Mouse (Mus musculus) erythroblast, embryonic 14.5 days (primary cell): ENCODE results near the gene a. TPM values are rescaled to one million over a fixed set of nuclear protein-coding genes. Genes with fewer than 3 reads are reported as not detected.
A peak's percentile ranks its signal among the peaks of the same experiment; 100 is the strongest.
"Not testable (repeated sequence)": the region's sequence is repeated elsewhere in the genome, so short reads cannot be mapped to it uniquely, and the experiment has no call there.

Experiments used
- H3K27me3 ChIP-seq: 2 replicates; pipeline ENCODE4 v1.6.1; 2012; ENCODE audit warnings: inconsistent platforms; ENCODE audit not compliant: control insufficient read depth
- H3K36me3 ChIP-seq: 2 replicates; pipeline ENCODE4 v1.6.1; 2012; ENCODE audit warnings: mild to moderate bottlenecking, inconsistent platforms; ENCODE audit not compliant: control insufficient read depth
- H3K4me1 ChIP-seq: 2 replicates; pipeline ENCODE4 v1.6.1; 2012; ENCODE audit warnings: inconsistent platforms; ENCODE audit not compliant: control insufficient read depth
- H3K4me3 ChIP-seq: replicated peaks from 2 replicates; pipeline ENCODE3; 2012; ENCODE audit warnings: moderate library complexity, mild to moderate bottlenecking, inconsistent platforms
- H3K9me3 ChIP-seq: 2 replicates; pipeline ENCODE4 v1.6.1; 2012; ENCODE audit warnings: low read length, inconsistent platforms, mixed read lengths; ENCODE audit not compliant: control insufficient read depth
- GATA1 ChIP-seq: IDR thresholded peaks from 2 replicates; pipeline ENCODE4 v1.6.1; 2012; ENCODE audit warnings: low read length, inconsistent platforms, mixed read lengths
- TAL1 ChIP-seq: IDR thresholded peaks from 3 replicates; pipeline ENCODE4 v1.6.1; 2012; ENCODE audit warnings: low read length, inconsistent platforms, mixed read lengths
- polyA plus RNA-seq: library from polyadenylated mRNA; stranded (reverse); fragments of >175 nt; gene quantifications from 2 replicates; pipeline ENCODE4 v1.2.3, GENCODE M21; 2012

Gene a
- polyA plus RNA-seq, 1 experiment, result not detected

DNA sequence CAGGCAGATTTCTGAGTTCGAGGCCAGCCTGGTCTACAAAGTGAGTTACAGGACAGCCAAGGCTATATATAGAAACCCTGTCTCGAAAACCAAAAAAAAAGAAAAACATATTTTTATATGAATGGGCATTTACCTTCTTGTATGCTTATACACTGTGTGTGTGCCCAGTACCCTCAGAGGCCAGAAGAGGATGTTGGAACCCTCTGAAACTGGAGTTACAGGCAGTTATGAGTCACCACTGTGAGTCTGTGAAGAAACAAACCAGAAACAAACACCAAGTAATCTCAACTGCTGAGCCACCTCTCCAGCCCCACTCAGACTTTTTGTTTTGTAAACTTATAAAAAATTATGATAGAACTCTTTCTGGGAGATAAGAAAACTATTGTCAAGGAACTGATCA, 255.6 kb downstream of the a start:
- Histone ChIP-seq H3K9me3 (no peaks in the 10 kb centered on the region), H3K36me3 (no peaks in the 10 kb centered on the region), H3K27me3 (peaks cover 2% of the 10 kb centered on the region; the same call in 1 of the 2 replicates), H3K4me1 (peaks cover 17% of the 10 kb centered on the region), H3K4me3 (no peak overlapping the region)
- TF ChIP-seq TAL1, result no peak
- TF ChIP-seq GATA1, result no peak

- H3K36me3 ChIP-seq, result no peaks in the 10 kb centered on the region
- H3K4me3 ChIP-seq, result no peak overlapping the region
- H3K4me1 ChIP-seq, result peaks cover 24% of the 10 kb centered on the region
- no peaks in the 10 kb centered on the region for H3K9me3 ChIP-seq
- no peak for TF ChIP-seq GATA1
- TF ChIP-seq TAL1, result no peak
- peaks cover under 1% of the 10 kb centered on the region; the same call in 1 of the 2 replicates for H3K27me3 ChIP-seq
Measured at GRCm38 (mm10) chr2:155047452-155048178, 256.4 kb downstream of the a start.

DNA sequence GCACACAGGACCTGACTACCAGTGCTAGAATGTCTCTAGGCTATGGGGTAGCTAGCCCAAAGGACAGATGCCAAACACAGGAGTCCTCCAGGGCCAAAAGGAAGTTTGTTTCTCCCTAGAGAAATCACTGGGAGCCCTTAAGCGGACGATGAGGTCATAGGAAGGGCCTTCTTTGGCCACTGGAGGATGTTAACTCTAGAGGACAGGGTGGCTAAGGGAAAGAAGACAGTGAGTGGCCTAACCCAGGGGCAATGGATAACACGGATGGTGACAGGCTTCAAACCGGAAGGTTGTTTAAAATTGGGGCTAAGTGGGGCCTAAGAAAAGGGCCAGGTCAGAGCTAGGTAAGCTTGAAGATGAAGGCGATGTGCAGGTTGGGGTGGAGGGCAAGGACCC, 258.9 kb downstream of the a start:
- Histone ChIP-seq H3K9me3 (no peaks in the 10 kb centered on the region), H3K27me3 (no peaks in the 10 kb centered on the region), H3K36me3 (no peaks in the 10 kb centered on the region), H3K4me1 (peaks cover 30% of the 10 kb centered on the region), H3K4me3 (peak overlapping the region; percentile 67)
- TF ChIP-seq TAL1, result no peak
- TF ChIP-seq GATA1, result no peak

- Histone ChIP-seq H3K36me3 (no peaks in the 10 kb centered on the region), H3K4me1 (peaks cover 30% of the 10 kb centered on the region), H3K27me3 (no peaks in the 10 kb centered on the region), H3K4me3 (peak overlapping the region; percentile 67), H3K9me3 (no peaks in the 10 kb centered on the region)
- TF ChIP-seq GATA1 (no peak), TAL1 (no peak)
Measured at GRCm38 (mm10) chr2:155050504-155051236, 259.5 kb downstream of the a start.

DNA sequence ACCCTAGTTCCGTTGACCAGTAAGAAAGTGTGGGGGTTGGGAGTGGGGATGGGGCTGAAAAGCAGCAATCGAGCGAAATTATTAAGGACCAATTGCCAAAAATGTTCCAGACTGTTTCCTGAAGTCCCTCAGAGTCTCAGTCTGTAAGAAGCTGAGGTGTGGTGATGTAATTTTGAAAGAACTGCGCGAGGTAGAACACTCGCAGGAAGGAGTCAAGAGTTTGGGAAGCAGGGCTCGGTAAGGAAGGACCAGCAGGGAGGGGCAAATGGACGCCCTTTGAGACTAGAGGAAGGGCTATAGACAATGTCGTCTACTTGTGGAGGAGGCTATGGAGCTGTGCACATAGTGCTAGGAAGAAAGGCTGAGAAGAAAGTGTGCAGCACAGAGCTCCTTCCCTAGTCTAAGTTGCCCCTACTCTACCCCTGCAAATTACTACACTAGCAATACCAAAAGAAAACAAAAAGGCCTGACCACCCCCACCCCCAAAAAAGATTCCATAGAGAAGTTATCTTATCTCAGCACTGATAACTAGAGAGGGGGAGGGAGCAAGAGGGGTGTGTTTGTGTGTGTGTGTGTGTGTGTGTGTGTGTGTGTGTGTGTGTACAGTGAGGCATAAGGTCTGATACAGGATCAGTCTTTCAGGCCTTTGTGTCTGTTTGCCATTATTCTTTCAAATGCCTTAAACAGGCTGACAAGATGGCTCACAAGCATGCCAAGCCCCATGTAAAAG, 260.6 kb downstream of the a start:
- no peaks in the 10 kb centered on the region for H3K27me3 ChIP-seq
- H3K4me1 ChIP-seq, result peaks cover 30% of the 10 kb centered on the region
- TF ChIP-seq GATA1 (no peak), TAL1 (no peak)
- no peaks in the 10 kb centered on the region for H3K9me3 ChIP-seq
- H3K4me3 ChIP-seq, result peak overlapping the region; percentile 67
- no peaks in the 10 kb centered on the region for H3K36me3 ChIP-seq

DNA sequence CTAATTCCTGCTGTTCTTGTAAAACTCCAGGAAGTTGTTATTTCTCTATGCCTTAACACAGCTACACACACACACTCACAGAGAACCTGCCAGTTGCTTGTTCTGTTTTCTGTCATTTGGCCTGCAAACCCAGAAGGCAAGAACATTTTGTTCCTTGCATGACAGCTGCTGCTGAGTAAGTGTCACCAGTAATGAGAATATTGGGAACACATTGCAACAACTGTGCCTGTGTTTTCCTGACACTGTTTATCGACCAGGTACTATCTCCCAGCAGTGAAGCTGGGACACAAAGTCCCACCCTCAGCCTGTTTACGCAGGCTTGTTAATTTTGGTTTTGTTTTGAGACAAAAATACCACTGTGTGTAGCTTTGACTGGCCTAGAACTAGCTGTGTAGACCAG, 261.5 kb downstream of the a start:
- Histone ChIP-seq H3K4me3 (no peak overlapping the region), H3K27me3 (no peaks in the 10 kb centered on the region), H3K9me3 (no peaks in the 10 kb centered on the region), H3K4me1 (peaks cover 30% of the 10 kb centered on the region), H3K36me3 (no peaks in the 10 kb centered on the region)
- TF ChIP-seq GATA1 (no peak), TAL1 (no peak)

DNA sequence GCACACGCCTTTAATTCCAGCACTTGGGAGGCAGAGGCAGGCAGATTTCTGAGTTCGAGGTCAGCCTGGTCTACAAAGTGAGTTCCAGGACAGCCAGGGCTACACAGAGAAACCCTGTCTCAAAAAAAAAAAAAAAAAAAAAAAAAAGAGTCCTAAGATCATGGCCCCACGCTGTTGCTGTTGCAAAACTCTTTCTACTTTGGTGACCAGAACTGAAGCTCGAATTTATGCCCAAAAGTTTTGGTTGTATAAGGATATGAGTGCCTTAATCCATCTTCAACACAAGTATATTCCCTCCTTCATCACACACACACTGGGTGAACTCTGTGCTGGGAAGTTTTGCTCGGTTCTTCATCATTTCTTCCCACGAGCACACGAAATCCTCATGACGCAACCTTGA, 262.3 kb downstream of the a start:
- not testable (repeated sequence) for H3K27me3 ChIP-seq, H3K36me3 ChIP-seq, H3K9me3 ChIP-seq, H3K4me3 ChIP-seq
- H3K4me1 ChIP-seq, result peaks cover 30% of the 10 kb centered on the region

DNA sequence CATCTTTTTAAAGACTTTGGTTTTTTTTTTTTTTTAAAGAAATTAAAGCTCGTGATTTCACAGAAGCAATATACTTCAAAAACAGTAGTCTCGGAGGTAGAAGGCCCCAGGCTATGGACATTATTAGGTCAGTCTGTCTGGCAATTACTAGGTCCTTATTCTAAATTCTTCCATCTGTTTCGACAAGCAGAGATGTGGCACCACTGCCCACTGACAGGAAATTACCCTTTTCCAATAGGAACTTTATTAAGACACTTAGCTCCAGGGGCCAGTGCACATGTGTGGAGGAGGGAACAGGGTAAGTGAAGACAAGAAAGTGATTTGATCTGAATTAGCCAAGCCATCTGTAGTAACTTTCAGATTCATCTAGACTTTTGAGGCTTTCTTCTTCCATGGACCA, 263.5 kb downstream of the a start:
- Histone ChIP-seq H3K4me1 (peaks cover 30% of the 10 kb centered on the region), H3K4me3 (no peak overlapping the region), H3K36me3 (peaks cover 7% of the 10 kb centered on the region), H3K9me3 (no peaks in the 10 kb centered on the region), H3K27me3 (no peaks in the 10 kb centered on the region)
- TF ChIP-seq TAL1, result no peak
- TF ChIP-seq GATA1, result no peak

DNA sequence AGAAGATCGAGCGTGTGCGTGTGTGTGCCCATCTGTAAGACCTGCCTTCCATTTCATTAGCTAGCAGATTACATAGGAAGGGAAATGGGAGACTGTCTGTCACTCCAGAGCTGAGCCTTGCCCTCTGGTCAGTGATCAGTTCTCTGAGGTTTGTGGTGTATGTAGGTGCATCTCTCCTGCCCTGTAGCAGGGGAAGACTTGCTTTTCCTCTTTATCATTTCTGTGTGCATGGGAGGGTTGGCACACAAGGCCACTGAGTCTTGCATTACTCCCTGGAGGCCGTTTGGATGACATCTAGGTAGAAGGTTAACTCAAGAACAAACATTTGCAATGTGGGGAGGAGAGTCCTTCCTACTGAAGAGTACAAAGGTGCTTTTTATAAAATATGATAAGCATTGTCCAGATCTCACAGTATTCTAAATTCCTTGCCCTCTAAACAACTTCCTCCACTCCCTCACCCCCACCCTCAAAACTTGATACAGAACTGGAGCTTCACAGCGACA, 264.9 kb downstream of the a start:
- H3K4me1 ChIP-seq, result peaks cover 20% of the 10 kb centered on the region
- H3K9me3 ChIP-seq, result no peaks in the 10 kb centered on the region
- no peaks in the 10 kb centered on the region for H3K27me3 ChIP-seq
- no peak for TF ChIP-seq TAL1
- no peak for TF ChIP-seq GATA1
- no peak overlapping the region for H3K4me3 ChIP-seq
- H3K36me3 ChIP-seq, result peaks cover 16% of the 10 kb centered on the region
